Mouse (Mus musculus): ENCODE measurements around the gene Bbox1. TPM values are rescaled to one million over a fixed set of nuclear protein-coding genes. Genes with fewer than 3 reads are reported as not detected.
A peak's percentile ranks its signal among the peaks of the same experiment; 100 is the strongest.

The Bbox1 gene
- polyA plus RNA-seq, 1 experiment from 2014 or later: 0.82 TPM

DNA sequence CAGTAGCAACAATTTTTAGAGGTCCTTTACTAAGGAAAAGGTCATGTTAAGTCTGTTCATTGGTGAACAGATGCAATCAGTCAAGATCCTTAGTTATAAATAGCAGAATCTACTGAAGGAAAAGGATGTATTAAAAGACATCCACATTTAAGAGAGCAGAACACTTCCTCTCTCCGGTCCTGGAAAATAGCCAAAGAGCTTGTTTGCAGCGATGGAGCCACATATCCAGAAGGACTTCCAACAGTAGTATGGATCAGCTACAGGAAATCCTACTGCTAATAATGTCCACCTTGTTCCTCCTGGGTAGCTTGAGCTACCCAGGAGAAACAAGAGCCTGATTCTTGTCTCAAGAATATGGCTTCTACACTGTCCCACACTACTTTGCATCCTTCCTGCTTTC is 91.6 kb downstream of the Bbox1 start:
- Histone ChIP-seq H3K27ac (ENCODE audit: low read length) (no peak overlapping the region), H3K27me3 (replicated peaks; ENCODE audit: control insufficient read depth, insufficient read depth, low read length) (no peaks in the 10 kb centered on the region), H3K4me2 (ENCODE audit: low read depth, low read length) (no peak overlapping the region), H3K4me3 (ENCODE audit: low read length) (no peak overlapping the region), H3K4me1 (ENCODE audit: control insufficient read depth, insufficient read depth, low read length) (no peaks in the 10 kb centered on the region), H3K9ac (ENCODE audit: low read depth, low read length) (no peak overlapping the region), H3K36me3 (ENCODE audit: control insufficient read depth, insufficient read depth, low read length) (no peaks in the 10 kb centered on the region), H3K9me3 (ENCODE audit: control insufficient read depth, low read length) (no peaks in the 10 kb centered on the region)
- ATAC-seq: no peak; the same call in 1 of the 2 replicates
- WGBS: 56% methylated on average over 2 of the region's 2 CpGs

GRCm38 (mm10) chr2:110220492-110220891 is 93.9 kb downstream of the Bbox1 start:
- H3K9me3 ChIP-seq (ENCODE audit: control insufficient read depth, low read length): no peaks in the 10 kb centered on the region
- no peaks in the 10 kb centered on the region; the same call in 1 of the 2 replicates for H3K4me1 ChIP-seq (ENCODE audit: control insufficient read depth, insufficient read depth, low read length)
- H3K27me3 ChIP-seq (replicated peaks; ENCODE audit: control insufficient read depth, insufficient read depth, low read length): no peaks in the 10 kb centered on the region
- no peak for ATAC-seq
- H3K4me2 ChIP-seq (ENCODE audit: low read depth, low read length): no peak overlapping the region
- H3K27ac ChIP-seq (ENCODE audit: low read length): no peak overlapping the region
- H3K9ac ChIP-seq (ENCODE audit: low read depth, low read length): no peak overlapping the region
- no peak overlapping the region for H3K4me3 ChIP-seq (ENCODE audit: low read length)
- WGBS: 81% methylated on average over 1 of the region's 1 CpGs
- H3K36me3 ChIP-seq (ENCODE audit: control insufficient read depth, insufficient read depth, low read length): no peaks in the 10 kb centered on the region

- no peak for ATAC-seq
- peak overlapping the region; percentile 6; the same call in 1 of the 2 replicates for H3K4me2 ChIP-seq (ENCODE audit: low read depth, low read length)
These were observed 98.7 kb downstream of the Bbox1 start for GRCm38 (mm10) chr2:110215685-110216058.

GRCm38 (mm10) chr2:110214991-110215684 is 99.2 kb downstream of the Bbox1 start:
- no peaks in the 10 kb centered on the region for H3K36me3 ChIP-seq (ENCODE audit: control insufficient read depth, insufficient read depth, low read length)
- H3K4me2 ChIP-seq (ENCODE audit: low read depth, low read length): peak overlapping the region; percentile 6; the same call in 1 of the 2 replicates
- WGBS: 41% methylated on average over 9 of the region's 9 CpGs
- ATAC-seq: peak; percentile 73
- H3K27me3 ChIP-seq (replicated peaks; ENCODE audit: control insufficient read depth, insufficient read depth, low read length): no peaks in the 10 kb centered on the region
- H3K27ac ChIP-seq (ENCODE audit: low read length): no peak overlapping the region
- no peak overlapping the region for H3K9ac ChIP-seq (ENCODE audit: low read depth, low read length)
- H3K4me3 ChIP-seq (ENCODE audit: low read length): no peak overlapping the region
- no peaks in the 10 kb centered on the region for H3K9me3 ChIP-seq (ENCODE audit: control insufficient read depth, low read length)
- H3K4me1 ChIP-seq (ENCODE audit: control insufficient read depth, insufficient read depth, low read length): peaks cover 7% of the 10 kb centered on the region; the same call in 1 of the 2 replicates

More at GRCm38 (mm10) chr2:110215685-110216058, 98.7 kb downstream of the Bbox1 start:
- Histone ChIP-seq H3K9me3 (ENCODE audit: control insufficient read depth, low read length) (no peaks in the 10 kb centered on the region), H3K36me3 (ENCODE audit: control insufficient read depth, insufficient read depth, low read length) (no peaks in the 10 kb centered on the region), H3K27ac (ENCODE audit: low read length) (no peak overlapping the region), H3K9ac (ENCODE audit: low read depth, low read length) (no peak overlapping the region), H3K4me3 (ENCODE audit: low read length) (no peak overlapping the region), H3K4me1 (ENCODE audit: control insufficient read depth, insufficient read depth, low read length) (peaks cover 5% of the 10 kb centered on the region; the same call in 1 of the 2 replicates), H3K27me3 (replicated peaks; ENCODE audit: control insufficient read depth, insufficient read depth, low read length) (no peaks in the 10 kb centered on the region)
- 55% methylated on average over 3 of the region's 3 CpGs for WGBS

DNA sequence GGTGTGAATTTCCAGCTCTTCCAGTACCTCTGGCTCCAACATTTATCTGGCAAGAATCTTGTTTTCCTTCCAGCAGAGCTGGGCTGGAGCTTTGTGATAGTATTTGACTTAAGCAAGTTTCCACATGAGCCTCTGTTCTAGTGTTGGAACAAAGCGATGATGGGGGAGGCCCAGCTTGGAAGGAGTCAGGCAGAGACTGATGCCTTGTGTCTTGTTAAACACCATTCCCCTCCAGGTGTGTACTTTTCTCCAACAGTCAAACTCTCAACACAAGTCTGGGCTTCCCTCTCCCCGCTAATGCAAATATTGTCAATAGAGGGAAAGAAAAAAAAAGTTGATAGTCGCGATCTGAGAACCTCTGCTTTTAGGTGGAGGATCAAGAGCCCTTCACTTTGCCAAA is 100.1 kb downstream of the Bbox1 start:
- H3K4me2 ChIP-seq (ENCODE audit: low read depth, low read length): no peak overlapping the region
- no peaks in the 10 kb centered on the region for H3K27me3 ChIP-seq (replicated peaks; ENCODE audit: control insufficient read depth, insufficient read depth, low read length)
- H3K27ac ChIP-seq (ENCODE audit: low read length): no peak overlapping the region
- H3K9me3 ChIP-seq (ENCODE audit: control insufficient read depth, low read length): no peaks in the 10 kb centered on the region
- H3K36me3 ChIP-seq (ENCODE audit: control insufficient read depth, insufficient read depth, low read length): no peaks in the 10 kb centered on the region
- no peak overlapping the region for H3K9ac ChIP-seq (ENCODE audit: low read depth, low read length)
- ATAC-seq: no peak
- H3K4me1 ChIP-seq (ENCODE audit: control insufficient read depth, insufficient read depth, low read length): peaks cover 7% of the 10 kb centered on the region; the same call in 1 of the 2 replicates
- H3K4me3 ChIP-seq (ENCODE audit: low read length): no peak overlapping the region
- 62% methylated on average over 4 of the region's 4 CpGs for WGBS

Other genes starting within 250 kb of the Bbox1 start
- gene Fibin, start 48.6 kb upstream of the Bbox1 start, polyA plus RNA-seq (2015; fragmentation: Nextera tagmentation; extraction: Ambion mirVana): 25.2 and 27.4 TPM in 2 replicates